Mouse (Mus musculus) cerebellum, postnatal 36 days (tissue): Measurements from ENCODE around the gene Kif16b.

ENCODE experiments used
- DNase-seq, 2 experiments: peaks; one replicate each; pipeline ENCODE4 v3.0.0; 2021 to 2022; ENCODE audit warnings: mixed read lengths in 2 of 2

Kif16b gene

GRCm38 (mm10) chr2:142641766-142642165 is 259.6 kb downstream of the Kif16b start:
- no peak for DNase-seq

DNA sequence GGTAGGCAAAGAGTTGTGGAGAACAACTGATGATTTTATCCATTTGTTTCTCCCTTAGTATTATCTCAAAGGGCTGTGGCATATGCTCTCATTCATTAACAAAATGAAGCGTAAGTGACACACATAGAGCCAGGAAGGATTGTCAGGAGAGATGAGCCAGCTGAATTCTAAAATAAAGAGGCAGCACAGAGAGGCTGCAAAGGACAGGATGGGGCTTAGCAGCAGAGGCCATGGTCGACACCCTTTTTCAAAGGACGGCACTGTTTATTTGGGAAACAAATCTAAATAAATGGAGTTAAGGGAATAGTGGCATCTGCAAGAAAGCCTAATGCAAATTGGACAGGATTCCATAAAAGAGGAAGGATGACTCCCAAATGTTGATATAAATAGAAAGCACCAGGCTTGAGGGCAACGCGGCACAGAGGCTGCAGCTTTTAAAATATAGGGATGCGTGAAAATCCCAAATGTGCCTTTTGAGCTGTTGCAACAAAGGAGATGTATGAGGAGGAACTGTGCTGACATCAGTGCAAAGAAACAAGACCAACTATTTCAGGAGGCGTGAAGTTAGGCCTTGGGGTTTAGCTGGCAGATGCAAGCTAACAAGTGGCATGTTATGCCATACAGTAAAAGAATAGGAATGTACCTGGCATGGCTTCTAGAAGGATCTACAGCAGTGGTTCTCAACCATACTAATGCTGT is 265.6 kb downstream of the Kif16b start:
- DNase-seq, result peak in 1 of 2 experiments; percentile 19

DNA sequence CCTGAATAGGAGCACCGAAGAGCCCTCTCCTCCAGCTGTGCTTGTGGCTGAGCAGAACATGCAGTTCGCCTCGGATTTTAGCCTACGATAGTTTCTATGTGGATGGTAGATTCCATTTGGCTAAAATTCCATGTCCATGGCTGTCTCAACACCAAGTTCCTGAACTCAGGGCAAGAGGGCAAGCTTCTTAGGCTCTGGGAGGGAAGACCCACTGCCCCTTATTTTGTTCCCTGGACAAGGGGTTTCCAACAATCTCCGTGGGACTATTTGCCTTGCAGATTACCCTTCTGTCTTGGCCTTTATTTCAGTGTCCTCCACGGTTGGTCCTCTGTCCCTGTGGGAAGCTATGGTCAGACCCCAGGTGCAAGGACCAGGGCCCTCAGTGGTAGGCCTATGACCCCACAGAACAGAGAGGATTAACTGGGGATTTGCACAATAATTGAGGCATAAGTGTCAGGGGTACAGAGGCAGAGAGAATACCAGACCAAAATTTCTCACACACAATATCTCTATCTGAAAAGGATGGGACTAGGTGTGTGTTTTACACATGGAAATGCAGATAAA is 267.3 kb downstream of the Kif16b start:
- DNase-seq, result no peak

GRCm38 (mm10) chr2:142629523-142630312 is 271.6 kb downstream of the Kif16b start:
- DNase-seq, result peak; percentile 16 to 17

DNA sequence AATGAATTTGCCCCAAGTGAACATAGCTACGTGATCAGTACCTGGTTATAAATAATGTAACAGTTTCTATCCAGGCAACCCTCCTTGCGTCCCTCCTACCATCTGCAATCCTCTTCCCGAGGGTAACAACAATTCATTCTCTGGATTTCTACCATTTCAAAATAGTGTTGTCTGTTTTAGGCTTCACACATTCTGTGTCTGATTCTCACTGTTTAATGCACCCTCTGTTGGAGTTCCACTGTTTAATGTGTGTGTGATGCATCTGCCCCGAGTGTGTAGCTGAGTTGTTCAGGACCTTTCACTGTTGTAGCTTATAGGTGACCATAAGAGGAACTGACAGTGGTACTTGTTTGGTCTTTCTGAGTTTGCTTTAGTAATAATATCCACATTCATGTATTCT is 275.6 kb downstream of the Kif16b start:
- DNase-seq, result no peak

DNA sequence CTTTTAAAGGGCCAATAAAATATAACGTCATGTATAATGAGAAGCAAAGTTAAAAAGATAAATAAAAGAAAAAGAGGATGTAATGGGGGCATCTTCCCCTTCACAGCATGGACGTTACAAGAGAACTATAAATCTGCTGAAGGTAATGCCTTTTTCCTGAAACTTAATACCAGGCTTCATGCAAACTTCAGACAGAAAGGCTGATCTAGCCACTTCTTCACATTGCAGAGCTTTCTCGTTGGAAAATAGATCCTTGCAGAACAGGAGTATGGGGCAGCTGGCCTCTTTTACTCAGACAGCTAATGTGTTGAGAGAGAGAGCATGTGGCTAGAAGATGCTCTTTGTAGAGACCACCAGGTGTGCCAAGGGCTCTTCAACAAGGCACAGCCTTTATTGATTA is 276.2 kb downstream of the Kif16b start:
- no peak for DNase-seq

- no peak for DNase-seq
These were observed 277.1 kb downstream of the Kif16b start for GRCm38 (mm10) chr2:142624254-142624653.

DNA sequence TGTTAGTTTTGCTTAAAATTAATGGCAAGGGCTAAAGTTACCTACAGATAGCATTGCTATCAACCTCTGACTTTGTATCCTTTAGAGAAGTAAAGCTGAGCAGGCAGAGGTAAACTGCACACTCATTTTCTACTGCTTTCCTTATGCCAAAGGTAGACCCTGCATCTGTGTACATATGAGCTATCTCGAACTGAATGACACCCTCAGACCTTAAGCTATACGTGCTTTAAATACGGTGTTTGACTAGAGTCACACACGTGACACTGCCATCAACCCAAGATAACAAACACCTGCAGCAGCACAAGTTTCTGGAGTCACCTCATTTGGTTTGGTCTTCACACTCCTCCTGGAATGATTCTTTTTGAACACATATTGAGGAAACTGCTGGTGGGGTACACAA is 280.2 kb downstream of the Kif16b start:
- DNase-seq, result no peak

- DNase-seq, result no peak
These were observed 281.4 kb downstream of the Kif16b start for GRCm38 (mm10) chr2:142619926-142620325.

DNA sequence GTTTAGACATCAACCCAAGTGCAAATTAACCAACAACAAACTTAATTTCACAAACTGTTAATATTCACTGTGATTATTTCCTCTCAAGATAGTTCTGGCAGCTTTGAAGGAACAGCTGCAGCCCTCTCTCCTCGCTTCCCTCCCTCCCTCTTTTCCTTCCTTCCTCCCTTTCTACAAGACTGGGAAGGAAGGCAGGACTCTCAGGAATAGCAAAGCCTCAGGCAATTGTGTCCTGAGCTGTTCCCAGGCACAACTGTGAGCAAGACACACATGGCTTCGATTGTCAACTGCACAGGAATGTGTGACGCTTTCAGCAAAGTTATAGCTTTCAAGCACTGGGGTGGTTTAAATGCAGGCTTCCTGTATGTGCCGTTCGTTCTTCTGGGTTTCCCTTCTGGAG is 286.8 kb downstream of the Kif16b start:
- DNase-seq, result no peak

GRCm38 (mm10) chr2:142612359-142612953 is 288.9 kb downstream of the Kif16b start:
- no peak for DNase-seq

- peak; percentile 58 to 61 for DNase-seq
These were observed 290.2 kb downstream of the Kif16b start for GRCm38 (mm10) chr2:142611113-142611512.

GRCm38 (mm10) chr2:142610206-142610605 is 291.1 kb downstream of the Kif16b start:
- no peak for DNase-seq

GRCm38 (mm10) chr2:142608778-142609177 is 292.6 kb downstream of the Kif16b start:
- peak; percentile 58 to 69 for DNase-seq

GRCm38 (mm10) chr2:142604762-142605161 is 296.6 kb downstream of the Kif16b start:
- no peak for DNase-seq

- no peak for DNase-seq
These were observed 298.1 kb downstream of the Kif16b start for GRCm38 (mm10) chr2:142603210-142603609.

- no peak for DNase-seq
These were observed 302.1 kb downstream of the Kif16b start for GRCm38 (mm10) chr2:142599235-142599634.

DNA sequence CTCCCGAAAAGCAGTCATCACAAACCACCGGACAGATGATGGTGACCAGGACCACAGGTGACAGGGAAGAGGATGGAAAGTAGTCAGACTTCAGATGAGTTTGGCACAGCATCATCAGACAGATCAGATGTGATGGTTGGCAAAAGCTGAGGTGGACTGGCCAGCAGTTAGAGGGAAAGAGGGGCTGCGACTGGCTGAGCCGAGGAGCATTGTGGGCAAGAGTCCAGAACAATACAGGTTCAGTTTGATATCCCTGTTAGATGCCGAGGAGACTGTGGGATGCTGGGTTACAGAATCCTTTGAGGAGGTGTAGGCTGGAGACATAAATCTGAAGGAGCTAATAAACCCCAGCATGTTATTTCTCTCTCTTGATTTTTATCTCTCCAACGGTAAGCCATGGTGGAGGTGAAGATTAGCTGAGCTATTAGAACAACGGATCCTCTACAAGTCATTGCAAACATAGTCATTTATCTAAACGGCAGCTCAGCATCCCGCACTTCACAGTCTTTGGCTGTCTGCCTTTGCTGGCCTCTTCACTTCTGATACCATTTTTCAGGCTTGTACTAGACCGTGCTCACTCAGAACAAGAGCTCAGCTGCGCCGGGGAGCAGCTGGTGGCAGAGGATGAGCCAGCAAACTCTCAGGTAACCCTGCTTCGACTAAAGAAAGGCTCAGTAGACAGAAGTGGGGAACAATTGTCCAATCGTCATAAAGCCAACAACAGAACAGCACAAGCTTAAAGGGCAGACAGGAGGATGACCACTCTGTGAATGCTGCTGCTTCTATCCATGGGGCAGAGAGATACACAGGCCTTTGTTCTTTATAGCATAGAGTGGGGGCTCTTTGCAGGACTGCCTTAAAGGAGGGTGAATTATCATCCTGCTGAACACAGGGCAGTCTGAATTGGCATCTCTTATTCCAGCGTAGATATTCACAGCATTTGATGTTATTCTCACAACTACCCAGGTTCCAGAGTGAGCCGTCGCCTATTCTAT is 304.9 kb downstream of the Kif16b start:
- DNase-seq, result no peak

DNA sequence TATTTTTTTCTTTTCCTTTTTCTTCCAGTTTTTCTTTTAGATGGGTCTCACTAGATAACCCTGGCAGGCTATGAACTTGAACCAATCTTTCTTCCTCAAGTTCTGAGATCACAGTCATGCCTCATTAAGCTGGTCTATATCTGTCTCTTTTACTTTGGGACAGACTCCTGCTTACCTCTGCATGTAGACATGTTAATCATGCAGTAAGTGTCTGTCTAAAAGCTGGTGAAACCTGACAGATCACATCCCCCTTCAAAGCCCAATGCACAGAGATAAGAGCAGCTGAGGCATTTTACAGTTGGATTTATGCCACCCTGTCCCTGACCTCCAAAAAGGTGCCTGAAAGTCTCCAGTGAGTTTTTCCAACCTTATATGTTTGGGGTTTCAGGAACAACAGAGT is 310.4 kb downstream of the Kif16b start:
- no peak for DNase-seq

- no peak for DNase-seq
These were observed 311.0 kb downstream of the Kif16b start for GRCm38 (mm10) chr2:142590284-142590724.

GRCm38 (mm10) chr2:142589403-142590283 is 311.7 kb downstream of the Kif16b start:
- DNase-seq, result no peak
